Mouse (Mus musculus) limb, embryonic 12.5 days (tissue): ENCODE results near the gene Vwc2l. TPM values are rescaled to one million over a fixed set of nuclear protein-coding genes. Genes with fewer than 3 reads are reported as not detected.

Source experiments
- ATAC-seq: fragments of 200-750 bp; cut with Nextera tagmentation; 2 replicates; pipeline ENCODE4 v1.8.0; 2017; ENCODE audit warnings: low read depth, moderate TSS enrichment; ENCODE audit not compliant: insufficient number of reproducible peaks, insufficient read depth, low FRiP score, low TSS enrichment
- H3K27ac ChIP-seq: fragments of 300-500 bp; sonication (generic); 2 replicates; pipeline ENCODE4 v1.5.1; 2016; ENCODE audit warnings: mild to moderate bottlenecking, moderate library complexity
- H3K27me3 ChIP-seq: fragments of 300-500 bp; sonication (generic); 2 replicates; pipeline ENCODE4 v1.6.1; 2016; ENCODE audit warnings: mild to moderate bottlenecking, moderate library complexity
- H3K36me3 ChIP-seq: fragments of 300-500 bp; sonication (generic); 2 replicates; pipeline ENCODE4 v1.6.1; 2016; ENCODE audit warnings: mild to moderate bottlenecking, moderate library complexity
- H3K4me1 ChIP-seq: fragments of 300-500 bp; sonication (generic); replicated peaks from 2 replicates; pipeline ENCODE4 v1.6.1; 2016
- H3K4me2 ChIP-seq: fragments of 300-500 bp; sonication (generic); 2 replicates; pipeline ENCODE4 v1.6.1; 2016; ENCODE audit warnings: mild to moderate bottlenecking, moderate library complexity
- H3K4me3 ChIP-seq: fragments of 300-500 bp; sonication (generic); replicated peaks from 2 replicates; pipeline ENCODE4 v1.5.1; 2016; ENCODE audit warnings: mild to moderate bottlenecking
- H3K9ac ChIP-seq: fragments of 300-500 bp; sonication (generic); replicated peaks from 2 replicates; pipeline ENCODE4 v1.6.1; 2016; ENCODE audit warnings: mild to moderate bottlenecking, moderate library complexity
- H3K9me3 ChIP-seq: fragments of 300-500 bp; sonication (generic); 2 replicates; pipeline ENCODE4 v1.6.1; 2016; ENCODE audit warnings: mild to moderate bottlenecking, moderate library complexity
- WGBS: fragments of 180-500 bp; shearing (Covaris S2); methylation state at CpG from one replicate; pipeline ENCODE4 v1.1.7; 2016; 5-methylcytosine and 5-hydroxymethylcytosine counted together
- polyA plus RNA-seq: library from polyadenylated mRNA; unstranded; fragments of >200 nt; fragmentation: Nextera tagmentation; extraction: Ambion mirVana; gene quantifications from 2 replicates; pipeline ENCODE4 v1.2.1, GENCODE M21; 2016

Gene Vwc2l
- not detected in 2 replicates for polyA plus RNA-seq

- Histone ChIP-seq H3K4me3 (no peak within 1 kb of the TSS), H3K27ac (no peak within 1 kb of the TSS), H3K4me1 (no peaks in the 10 kb centered on the region), H3K27me3 (peaks cover 8% of the 10 kb centered on the region), H3K4me2 (no peak within 1 kb of the TSS), H3K36me3 (no peaks in the 10 kb centered on the region), H3K9me3 (no peaks in the 10 kb centered on the region), H3K9ac (no peak within 1 kb of the TSS)
- WGBS = 9% methylated on average over 13 of the region's 13 CpGs
- ATAC-seq = peak; percentile 63; the same call in 1 of the 2 replicates
Observed at GRCm38 (mm10) chr1:70725655-70726066, at the start of gene Vwc2l. Gene Vwc2l, plus strand, starts transcription at chr1:70725715.

- Histone ChIP-seq H3K4me1 (no peaks in the 10 kb centered on the region), H3K4me3 (no peak overlapping the region), H3K36me3 (no peaks in the 10 kb centered on the region), H3K27ac (no peak overlapping the region), H3K9ac (no peak overlapping the region), H3K9me3 (no peaks in the 10 kb centered on the region), H3K4me2 (no peak overlapping the region), H3K27me3 (no peaks in the 10 kb centered on the region)
- ATAC-seq = no peak
- WGBS = 93% methylated on average over 2 of the region's 2 CpGs
Observed at GRCm38 (mm10) chr1:70692529-70692928, 33.0 kb upstream of the Vwc2l start.

GRCm38 (mm10) chr1:70700270-70700669 lies 25.2 kb upstream of the Vwc2l start:
- ATAC-seq = no peak
- H3K27me3 ChIP-seq = no peaks in the 10 kb centered on the region
- no peaks in the 10 kb centered on the region for H3K9me3 ChIP-seq
- H3K27ac ChIP-seq = no peak overlapping the region
- no peaks in the 10 kb centered on the region for H3K4me1 ChIP-seq
- H3K36me3 ChIP-seq = no peaks in the 10 kb centered on the region
- WGBS = 78% methylated on average over 5 of the region's 5 CpGs
- H3K4me2 ChIP-seq = no peak overlapping the region
- H3K4me3 ChIP-seq = no peak overlapping the region
- no peak overlapping the region for H3K9ac ChIP-seq

DNA sequence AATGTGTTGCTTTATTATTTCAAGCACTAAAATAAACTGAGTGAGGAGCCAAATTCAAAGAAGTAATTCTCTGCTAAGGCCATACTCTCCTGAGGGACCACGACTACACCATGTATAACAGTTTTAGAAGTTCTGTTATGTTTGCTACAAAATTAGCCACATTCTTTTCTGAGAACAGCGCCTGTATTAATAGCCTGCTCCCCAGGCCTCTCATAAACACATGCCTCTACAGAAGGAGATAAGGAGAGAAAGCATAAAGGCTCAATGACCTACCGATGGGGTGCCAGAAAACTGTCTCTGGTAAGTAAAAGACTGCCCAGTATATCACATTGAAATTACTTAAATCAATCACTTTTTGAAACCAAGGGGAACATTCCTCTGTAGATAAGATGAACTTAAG lies 21.6 kb upstream of the Vwc2l start:
- no peaks in the 10 kb centered on the region for H3K9me3 ChIP-seq

DNA sequence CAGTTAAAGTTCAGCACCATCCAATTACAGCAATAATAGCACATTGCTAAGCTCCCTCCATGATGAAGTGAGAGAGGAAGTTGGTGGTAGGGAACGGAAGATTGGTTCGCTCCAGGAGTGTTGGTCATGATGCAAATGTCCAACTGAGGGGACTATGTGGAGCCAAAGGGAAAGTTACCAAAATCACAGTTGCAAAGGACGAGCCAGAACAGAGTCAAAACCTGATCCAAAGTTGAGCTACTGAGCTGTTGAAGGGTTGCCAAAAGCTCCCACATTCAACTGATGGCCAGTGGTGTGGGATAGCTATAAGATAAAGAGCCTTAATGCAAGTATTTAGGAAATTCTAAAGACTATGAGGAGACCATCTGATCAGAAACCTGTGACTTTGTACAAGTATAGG lies 19.7 kb upstream of the Vwc2l start:
- ATAC-seq = no peak
- Histone ChIP-seq H3K27ac (no peak overlapping the region), H3K9ac (no peak overlapping the region), H3K36me3 (no peaks in the 10 kb centered on the region), H3K27me3 (no peaks in the 10 kb centered on the region), H3K9me3 (no peaks in the 10 kb centered on the region), H3K4me1 (no peaks in the 10 kb centered on the region), H3K4me2 (no peak overlapping the region), H3K4me3 (no peak overlapping the region)
- WGBS = 79% methylated on average over 3 of the region's 3 CpGs

More for the DNA sequence above, 21.6 kb upstream of the Vwc2l start:
- Histone ChIP-seq H3K4me3 (no peak overlapping the region), H3K4me2 (no peak overlapping the region), H3K27me3 (no peaks in the 10 kb centered on the region), H3K36me3 (no peaks in the 10 kb centered on the region), H3K27ac (no peak overlapping the region), H3K4me1 (no peaks in the 10 kb centered on the region), H3K9ac (no peak overlapping the region)
- 70% methylated on average over 3 of the region's 3 CpGs for WGBS
- no peak for ATAC-seq

- Histone ChIP-seq H3K36me3 (no peaks in the 10 kb centered on the region), H3K4me2 (no peak overlapping the region), H3K27ac (no peak overlapping the region), H3K4me1 (no peaks in the 10 kb centered on the region), H3K4me3 (no peak overlapping the region), H3K9me3 (no peaks in the 10 kb centered on the region), H3K9ac (no peak overlapping the region), H3K27me3 (peaks cover 8% of the 10 kb centered on the region)
- no peak for ATAC-seq
- WGBS = 61% methylated on average over 5 of the region's 5 CpGs
Observed at GRCm38 (mm10) chr1:70725045-70725444, 470 bp upstream of the Vwc2l start.

DNA sequence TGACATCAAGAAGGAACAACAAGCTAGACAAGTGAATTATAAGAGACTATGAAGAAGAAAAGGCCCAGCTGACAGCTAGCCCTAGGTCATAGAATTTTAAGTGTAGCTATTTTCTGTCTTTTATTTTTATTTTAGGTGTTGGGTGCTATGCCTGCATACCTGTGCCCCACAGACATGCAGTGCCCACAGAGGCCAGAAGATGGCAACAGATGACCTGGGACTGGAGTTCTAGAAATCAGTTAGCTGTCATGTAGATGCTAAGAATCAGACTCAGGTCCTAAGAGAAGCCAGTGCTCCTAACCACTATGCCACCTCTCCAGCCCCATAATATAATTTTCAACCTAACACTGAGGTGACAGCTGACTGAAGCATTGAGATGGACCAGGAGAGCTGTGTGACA lies 61.6 kb downstream of the Vwc2l start:
- H3K4me1 ChIP-seq = no peaks in the 10 kb centered on the region
- no peaks in the 10 kb centered on the region for H3K27me3 ChIP-seq
- H3K36me3 ChIP-seq = no peaks in the 10 kb centered on the region
- ATAC-seq = no peak
- H3K27ac ChIP-seq = no peak overlapping the region
- H3K9me3 ChIP-seq = no peaks in the 10 kb centered on the region
- no peak overlapping the region for H3K9ac ChIP-seq
- no peak overlapping the region for H3K4me2 ChIP-seq
- no peak overlapping the region for H3K4me3 ChIP-seq

DNA sequence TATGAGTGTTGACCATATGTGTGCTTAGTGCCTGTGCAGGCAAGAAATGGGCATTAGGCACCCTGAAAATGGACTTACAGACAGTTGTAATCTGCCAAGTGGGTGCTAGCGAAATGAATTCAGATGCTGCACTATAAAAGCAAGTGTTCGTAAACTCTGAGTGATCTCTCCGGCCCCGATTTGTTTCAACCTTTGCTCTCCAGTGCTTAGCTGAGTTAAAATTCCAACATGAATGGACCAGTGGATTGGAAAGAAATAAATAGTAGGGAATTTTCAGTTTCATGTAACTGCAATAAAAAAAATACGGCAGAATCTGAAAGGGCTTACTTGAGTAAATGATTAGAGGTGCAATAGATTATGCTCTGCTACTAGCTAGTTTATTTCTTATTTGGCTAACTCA lies 66.1 kb downstream of the Vwc2l start:
- Histone ChIP-seq H3K27ac (no peak overlapping the region), H3K9ac (no peak overlapping the region), H3K27me3 (no peaks in the 10 kb centered on the region), H3K4me3 (no peak overlapping the region), H3K4me1 (no peaks in the 10 kb centered on the region), H3K4me2 (no peak overlapping the region), H3K9me3 (no peaks in the 10 kb centered on the region), H3K36me3 (no peaks in the 10 kb centered on the region)
- ATAC-seq = no peak
- WGBS = 89% methylated on average over 5 of the region's 5 CpGs

- H3K4me1 ChIP-seq = no peaks in the 10 kb centered on the region
- H3K36me3 ChIP-seq = no peaks in the 10 kb centered on the region
- H3K4me3 ChIP-seq = no peak overlapping the region
- WGBS = 81% methylated on average over 4 of the region's 4 CpGs
- H3K9ac ChIP-seq = no peak overlapping the region
- H3K4me2 ChIP-seq = no peak overlapping the region
- no peak for ATAC-seq
- H3K9me3 ChIP-seq = no peaks in the 10 kb centered on the region
- no peaks in the 10 kb centered on the region for H3K27me3 ChIP-seq
- H3K27ac ChIP-seq = no peak overlapping the region
Observed at GRCm38 (mm10) chr1:70795094-70795493, 69.6 kb downstream of the Vwc2l start.

- Histone ChIP-seq H3K9me3 (no peaks in the 10 kb centered on the region), H3K27ac (no peak overlapping the region), H3K4me3 (no peak overlapping the region), H3K36me3 (no peaks in the 10 kb centered on the region), H3K27me3 (no peaks in the 10 kb centered on the region), H3K4me1 (no peaks in the 10 kb centered on the region), H3K9ac (no peak overlapping the region), H3K4me2 (no peak overlapping the region)
- no peak for ATAC-seq
- 87% methylated on average over 3 of the region's 3 CpGs for WGBS
Observed at GRCm38 (mm10) chr1:70803401-70803800, 77.9 kb downstream of the Vwc2l start.

- ATAC-seq = no peak
- no peaks in the 10 kb centered on the region for H3K4me1 ChIP-seq
- H3K36me3 ChIP-seq = no peaks in the 10 kb centered on the region
- no peak overlapping the region for H3K4me3 ChIP-seq
- no peak overlapping the region for H3K4me2 ChIP-seq
- 65% methylated on average over 2 of the region's 2 CpGs for WGBS
- H3K27ac ChIP-seq = no peak overlapping the region
- no peaks in the 10 kb centered on the region for H3K9me3 ChIP-seq
- H3K27me3 ChIP-seq = no peaks in the 10 kb centered on the region
- H3K9ac ChIP-seq = no peak overlapping the region
Observed at GRCm38 (mm10) chr1:70823111-70823510, 97.6 kb downstream of the Vwc2l start.

DNA sequence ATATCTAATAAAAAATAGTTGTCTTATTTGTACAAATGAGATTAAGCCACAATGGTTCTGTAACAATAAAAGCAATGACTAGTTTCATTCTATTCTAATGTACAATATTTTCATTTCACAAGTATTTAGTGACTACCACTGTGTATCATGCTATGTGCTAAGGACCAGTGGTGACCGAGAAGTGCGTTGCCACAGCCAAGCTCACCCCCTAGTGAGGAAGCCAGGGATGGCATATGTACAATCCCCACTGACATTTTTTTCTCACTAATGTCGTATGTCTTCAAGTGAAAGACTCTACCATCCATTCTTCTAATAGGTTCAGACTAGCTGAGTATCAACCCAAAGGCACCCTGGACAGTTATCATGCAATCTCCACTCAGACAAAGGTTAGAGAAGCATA lies 107.7 kb downstream of the Vwc2l start:
- ATAC-seq = no peak
- H3K4me2 ChIP-seq = no peak overlapping the region
- no peaks in the 10 kb centered on the region for H3K36me3 ChIP-seq
- no peaks in the 10 kb centered on the region for H3K4me1 ChIP-seq
- WGBS = 78% methylated on average over 3 of the region's 3 CpGs
- no peaks in the 10 kb centered on the region for H3K9me3 ChIP-seq
- no peak overlapping the region for H3K27ac ChIP-seq
- H3K4me3 ChIP-seq = no peak overlapping the region
- no peaks in the 10 kb centered on the region for H3K27me3 ChIP-seq
- H3K9ac ChIP-seq = no peak overlapping the region
